Mouse (Mus musculus) right cerebral cortex, postnatal 36 days (tissue): ENCODE measurements around the gene Cdc42.

Experiments used
- DNase-seq, 2 experiments: peaks; one replicate each; pipeline ENCODE4 v3.0.0; 2022; ENCODE audit warnings: low spot score in 2 of 2, mixed read lengths in 1 of 2

Gene Cdc42

GRCm38 (mm10) chr4:137316027-137316770 lies 41.3 kb downstream of the Cdc42 start:
- no peak for DNase-seq

DNA sequence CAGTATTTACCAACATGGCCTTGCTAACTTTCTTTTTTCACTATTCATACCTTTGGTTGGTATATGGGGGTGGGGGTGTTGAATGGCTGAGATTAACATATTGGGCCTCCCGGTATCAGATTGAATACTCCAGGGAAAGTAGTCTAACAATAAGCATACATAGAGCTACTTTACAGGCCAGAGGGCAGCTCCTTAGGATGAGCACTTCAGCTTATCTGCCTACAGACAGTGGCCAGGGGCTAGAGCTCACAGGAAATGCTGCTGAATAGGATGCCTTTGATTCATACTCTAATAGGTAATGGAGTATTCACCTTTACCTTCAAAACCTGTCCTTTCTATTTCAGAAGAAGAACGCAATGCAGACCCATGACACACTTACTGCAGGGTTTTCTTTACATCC lies 42.5 kb downstream of the Cdc42 start:
- no peak for DNase-seq

DNA sequence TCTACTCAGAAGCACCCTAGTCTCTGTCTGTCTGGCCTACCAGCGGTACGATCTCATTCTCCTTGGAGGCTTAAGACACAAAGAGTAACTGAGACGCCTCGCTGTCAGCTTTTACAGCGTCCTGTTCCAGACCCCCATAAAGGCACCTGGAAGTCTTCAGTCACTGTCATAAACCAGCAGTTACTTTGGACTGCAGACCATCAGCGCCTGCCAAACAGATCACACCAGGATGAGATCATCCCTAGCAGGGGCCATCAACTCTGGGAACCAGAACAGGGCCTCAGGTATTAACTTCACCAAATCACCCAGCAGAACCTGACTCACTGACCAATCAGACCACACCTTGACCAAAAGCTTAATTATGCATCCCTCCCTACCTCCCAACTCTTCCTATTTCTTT lies 43.0 kb downstream of the Cdc42 start:
- no peak for DNase-seq

- DNase-seq, result no peak
These were observed 44.0 kb downstream of the Cdc42 start for GRCm38 (mm10) chr4:137313511-137313910.

DNA sequence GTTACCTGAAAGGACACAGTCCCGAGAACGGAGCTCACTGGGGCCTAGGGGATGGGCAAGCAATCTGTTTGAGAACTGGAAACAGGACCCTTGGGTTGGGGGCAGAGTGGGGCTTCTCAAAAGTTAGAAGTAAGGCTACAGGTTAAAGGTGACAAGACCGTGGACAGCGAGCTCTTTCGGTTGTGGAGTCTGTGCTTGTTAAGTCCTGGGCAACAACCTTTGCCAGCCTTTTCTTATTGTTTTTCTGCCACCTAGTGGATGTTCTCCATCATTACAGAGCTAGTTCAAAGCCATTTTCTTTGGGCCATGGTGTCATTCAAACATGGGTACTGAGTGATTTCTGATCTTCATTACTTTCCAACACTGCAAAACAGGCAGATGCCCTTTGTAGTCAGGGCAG lies 49.1 kb downstream of the Cdc42 start:
- no peak for DNase-seq

GRCm38 (mm10) chr4:137306991-137307706 lies 50.4 kb downstream of the Cdc42 start:
- DNase-seq, result no peak

GRCm38 (mm10) chr4:137306577-137306888 lies 51.0 kb downstream of the Cdc42 start:
- DNase-seq, result no peak

DNA sequence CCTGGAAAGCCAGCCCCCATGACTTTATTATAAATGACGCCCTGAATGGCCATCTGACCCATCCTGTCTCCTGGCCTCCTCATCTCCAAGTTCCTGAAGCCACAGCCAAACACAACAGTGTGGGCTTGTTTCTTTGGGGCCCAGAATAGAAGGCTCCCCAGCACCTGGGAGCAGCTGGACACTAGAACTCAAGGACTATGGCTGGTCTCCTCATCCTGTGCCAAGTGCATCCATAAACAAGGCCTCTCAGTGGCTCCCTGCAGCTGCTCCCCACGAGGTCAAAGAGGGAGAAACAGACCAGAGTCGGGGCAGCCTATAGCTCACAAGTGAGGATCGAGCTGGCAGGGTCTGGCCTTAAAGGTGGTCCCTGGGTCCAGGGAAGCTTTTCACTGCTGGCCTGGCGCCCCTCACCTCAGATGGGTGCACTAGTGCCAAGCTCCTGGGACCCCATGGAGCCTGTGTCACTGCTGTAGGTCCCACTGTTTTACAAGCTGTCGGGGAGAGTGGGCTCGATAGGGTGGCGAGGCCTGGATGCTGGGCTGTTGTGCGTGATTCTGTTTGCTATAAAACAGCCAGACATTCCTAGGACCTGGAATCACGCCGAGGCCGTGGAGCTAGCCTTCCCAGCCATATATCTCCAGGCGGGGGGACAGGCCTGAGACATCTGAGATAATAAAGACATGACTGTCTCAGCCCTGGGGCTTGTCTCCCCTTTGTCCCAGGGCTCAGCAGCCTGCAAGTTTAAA lies 51.5 kb downstream of the Cdc42 start:
- no peak for DNase-seq

GRCm38 (mm10) chr4:137305066-137305465 lies 52.5 kb downstream of the Cdc42 start:
- no peak for DNase-seq

- DNase-seq, result no peak
These were observed 53.4 kb downstream of the Cdc42 start for GRCm38 (mm10) chr4:137304106-137304505.

- no peak for DNase-seq
These were observed 55.9 kb downstream of the Cdc42 start for GRCm38 (mm10) chr4:137301635-137302034.

DNA sequence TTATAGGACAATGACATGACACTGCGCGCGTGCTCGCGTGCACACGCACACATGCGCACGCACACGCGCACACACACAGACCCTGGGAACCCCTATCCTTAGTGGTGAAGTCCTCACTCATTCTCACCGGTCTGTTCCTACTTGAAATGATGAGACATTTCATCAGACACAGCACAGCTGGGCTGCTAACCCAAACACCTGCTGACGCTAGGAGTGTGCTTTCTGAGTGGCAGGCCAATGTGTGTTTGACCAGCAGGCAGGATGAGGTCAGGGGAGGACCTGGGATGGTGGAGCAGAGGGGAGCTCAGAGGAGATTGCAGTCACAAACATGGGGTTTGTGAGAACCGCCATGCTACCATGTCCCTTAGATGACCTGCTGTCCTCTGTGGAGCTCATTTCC lies 57.3 kb downstream of the Cdc42 start:
- no peak for DNase-seq

DNA sequence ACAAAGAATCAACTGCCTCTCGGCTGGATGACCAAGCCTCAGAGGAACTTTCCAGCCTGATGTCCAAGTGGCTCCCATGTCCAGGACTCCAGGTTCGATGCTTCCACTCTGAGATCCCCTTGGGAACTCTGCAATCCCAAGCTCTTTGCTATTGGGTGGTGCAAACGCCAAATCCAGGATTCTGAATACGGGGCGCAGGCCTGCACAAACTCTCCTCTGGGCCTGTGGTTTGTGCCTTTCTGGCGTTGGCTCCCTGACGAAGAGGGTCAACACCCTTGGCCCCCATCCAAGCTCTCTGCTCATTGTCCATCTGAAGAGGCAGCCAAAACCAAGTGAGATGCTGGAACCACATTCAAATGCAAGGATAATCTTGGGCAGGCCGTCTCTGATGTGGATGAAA lies 59.1 kb downstream of the Cdc42 start:
- DNase-seq, result no peak

- peak in 1 of 2 experiments; percentile 68 for DNase-seq
These were observed 59.9 kb downstream of the Cdc42 start for GRCm38 (mm10) chr4:137297611-137298010.

DNA sequence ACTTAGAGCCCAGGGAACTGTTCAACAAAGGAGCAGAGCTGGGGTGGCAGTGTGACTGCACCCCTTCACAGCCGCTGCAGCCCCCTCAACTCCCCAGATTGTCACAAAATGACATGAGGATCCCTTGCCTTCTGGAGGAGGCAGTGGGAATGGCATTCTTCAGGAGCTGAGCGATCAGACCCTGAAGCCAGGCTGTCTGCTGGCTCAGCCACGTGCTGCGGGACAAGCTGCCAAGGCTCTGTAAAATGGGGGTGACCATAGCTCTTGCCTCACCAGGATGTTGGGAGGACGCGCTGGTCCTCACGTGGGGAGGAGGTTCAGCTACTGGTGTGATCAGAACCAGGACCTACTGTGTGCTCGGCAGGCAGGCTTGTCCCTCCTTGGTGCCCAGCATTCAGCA lies 62.6 kb downstream of the Cdc42 start:
- DNase-seq, result peak; percentile 66 to 76

DNA sequence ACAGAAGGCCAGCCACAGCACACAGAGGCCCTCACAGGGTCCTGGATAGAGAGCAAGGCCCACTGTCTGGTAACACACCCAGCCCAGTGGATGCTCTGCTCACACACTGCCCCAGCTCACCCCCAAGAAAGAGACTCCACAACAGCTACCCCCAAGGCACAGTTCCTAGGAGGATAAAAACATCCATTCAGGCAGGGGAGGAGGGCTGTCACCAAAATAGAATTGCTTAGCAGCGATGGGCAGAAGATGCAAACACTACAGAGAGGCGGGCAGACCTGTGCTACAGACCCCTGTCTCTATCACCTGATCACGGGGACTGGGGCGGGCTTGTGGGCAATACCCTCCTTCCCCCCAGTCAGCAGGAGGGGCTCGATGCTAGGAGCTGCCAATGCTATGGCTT lies 63.0 kb downstream of the Cdc42 start:
- no peak for DNase-seq

DNA sequence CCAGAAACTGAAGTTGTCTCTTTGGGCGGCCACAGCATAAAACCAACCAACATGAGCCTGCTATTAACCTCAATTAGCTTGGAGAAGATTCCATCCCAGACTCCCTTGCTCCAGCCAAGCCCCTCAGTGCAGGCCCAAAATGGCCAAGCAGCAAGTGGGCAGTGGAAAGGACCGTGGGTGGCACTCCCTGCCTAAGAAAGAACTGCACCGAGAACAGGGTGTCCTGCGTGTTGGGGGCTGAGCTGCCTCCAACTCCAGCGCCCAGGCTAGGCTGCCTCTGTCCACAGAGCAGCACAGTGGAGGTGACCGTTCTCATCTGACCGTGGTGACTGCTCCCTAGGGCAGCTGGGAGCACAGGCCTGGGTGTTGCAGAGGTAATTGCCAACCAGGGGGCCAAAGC lies 63.5 kb downstream of the Cdc42 start:
- peak in 1 of 2 experiments; percentile 60 for DNase-seq

GRCm38 (mm10) chr4:137292625-137293024 lies 64.9 kb downstream of the Cdc42 start:
- no peak for DNase-seq

GRCm38 (mm10) chr4:137290250-137290649 lies 67.3 kb downstream of the Cdc42 start:
- no peak for DNase-seq

DNA sequence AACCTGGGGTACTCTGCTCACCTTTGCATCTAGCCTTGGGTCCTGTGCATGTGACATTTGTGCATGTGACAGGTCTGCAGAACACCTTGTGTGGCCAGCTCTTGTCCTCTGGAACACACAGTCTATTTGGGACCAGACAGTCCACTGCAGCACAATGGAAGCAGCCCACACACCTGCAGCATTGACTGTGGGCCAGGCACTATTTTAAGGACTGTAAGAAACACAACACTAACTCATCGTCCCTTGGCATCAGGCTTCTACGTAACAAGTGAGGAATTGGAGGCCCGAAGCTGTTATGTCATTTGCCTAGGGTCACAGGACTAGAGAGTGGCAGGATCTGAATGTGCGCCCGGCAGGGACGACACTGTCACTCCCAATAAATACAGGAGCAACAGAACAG lies 67.8 kb downstream of the Cdc42 start:
- DNase-seq, result no peak

GRCm38 (mm10) chr4:137287818-137288217 lies 69.7 kb downstream of the Cdc42 start:
- no peak for DNase-seq

DNA sequence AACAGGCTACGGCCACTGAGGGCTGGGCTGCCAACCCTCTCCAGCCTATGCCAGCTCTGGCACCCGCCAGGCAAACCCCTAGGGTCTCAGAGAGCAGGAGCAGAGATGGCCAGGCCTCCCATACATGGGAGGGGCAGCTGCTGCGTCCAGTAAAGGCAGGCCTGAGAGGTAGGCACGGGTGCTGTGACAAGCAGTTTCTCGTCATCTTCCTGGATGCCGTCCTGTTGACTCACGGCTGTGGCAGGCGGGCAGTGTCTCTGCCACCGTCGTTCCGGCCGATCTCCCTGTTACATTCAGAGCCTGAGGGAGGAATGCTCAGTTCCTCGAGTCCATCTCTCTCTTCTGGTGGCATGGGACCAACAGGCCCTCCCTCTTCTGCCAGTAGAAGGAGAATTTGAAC lies 70.3 kb downstream of the Cdc42 start:
- DNase-seq, result no peak

- DNase-seq, result no peak
These were observed 70.9 kb downstream of the Cdc42 start for GRCm38 (mm10) chr4:137286662-137286953.
